Mouse (Mus musculus) adrenal gland, adult 8-10 months (tissue): ENCODE measurements around the gene Tmsb15l. TPM values are rescaled to one million over a fixed set of nuclear protein-coding genes. Genes with fewer than 3 reads are reported as not detected.

Experiments
- total RNA-seq, 4 experiments: library from RNA; stranded (reverse); gene quantifications; 2 replicates each; pipeline ENCODE4 v1.2.4; 2022

Tmsb15l gene
- total RNA-seq, 4 experiments from 2014 or later = 1.2 to 2.6 (median 2.2) TPM

Other genes with a start within 250 kb of the Tmsb15l start
- gene Morf4l2, start 233.2 kb downstream of the Tmsb15l start, total RNA-seq = 100 to 1,000 TPM; 290 to 312 (median 296) TPM
- gene Glra4, start 196.7 kb downstream of the Tmsb15l start, total RNA-seq = under 1 TPM in 1 of 4 experiments, not detected in 3; 0.18 TPM
- gene Plp1, start 154.2 kb downstream of the Tmsb15l start, total RNA-seq = 1 to 10 TPM; 5.4 to 8.0 (median 6.9) TPM
- 1 to 10 TPM in 1 of 4 experiments, under 1 TPM in 3; 0.49 to 1.1 (median 0.69) TPM for gene Rab9b, start 108.1 kb downstream of the Tmsb15l start, total RNA-seq
- not detected for gene H2bfm, start 49.5 kb downstream of the Tmsb15l start, total RNA-seq
- 10 to 100 TPM; 14.3 to 23.8 (median 18.6) TPM for gene Tmsb15b2, start 1.4 kb downstream of the Tmsb15l start, total RNA-seq
- gene Tmsb15b1, start within 50 bp of the Tmsb15l start, total RNA-seq = 1 to 10 TPM; 1.0 to 9.8 (median 5.8) TPM
- 10 to 100 TPM; 16.7 to 29.0 (median 22.0) TPM for gene Zcchc18, start 16.3 kb upstream of the Tmsb15l start, total RNA-seq
- gene Slc25a53, start 61.4 kb upstream of the Tmsb15l start, total RNA-seq = 10 to 100 TPM in 1 of 4 experiments, 1 to 10 TPM in 3; 6.6 to 12.0 (median 9.0) TPM
- gene Fam199x, start 72.7 kb upstream of the Tmsb15l start, total RNA-seq = 1 to 10 TPM; 6.4 to 8.3 (median 7.2) TPM
- gene Esx1, start 145.2 kb upstream of the Tmsb15l start, total RNA-seq = not detected